Mouse (Mus musculus): ENCODE measurements around the gene Gm11627. TPM values are rescaled to one million over a fixed set of nuclear protein-coding genes. Genes with fewer than 3 reads are reported as not detected.

Gm11627 gene
- total RNA-seq, 2 experiments from 2014 or later = 5.0 to 8.7 TPM

Other genes starting within 250 kb of the Gm11627 start
- gene Slc4a1, start 213.3 kb downstream of the Gm11627 start, total RNA-seq (2021) = under 1 TPM; 0.39 to 0.50 TPM
- gene Rundc3a, start 186.1 kb downstream of the Gm11627 start, total RNA-seq (2021) = 100 to 1,000 TPM; 469 to 527 TPM
- gene Slc25a39, start 171.5 kb downstream of the Gm11627 start, total RNA-seq (2021) = 10 to 100 TPM; 56.7 to 64.8 TPM
- gene Grn, start 149.1 kb downstream of the Gm11627 start, total RNA-seq (2021) = 10 to 100 TPM; 58.3 to 60.1 TPM
- gene Fam171a2, start 131.8 kb downstream of the Gm11627 start, total RNA-seq (2021) = 100 to 1,000 TPM; 116 to 117 TPM
- gene Itga2b, start 109.3 kb downstream of the Gm11627 start, total RNA-seq (2021) = 1 to 10 TPM; 2.5 to 2.7 TPM
- 10 to 100 TPM; 46.0 to 65.5 TPM for gene Gpatch8, start 23.1 kb downstream of the Gm11627 start, total RNA-seq (2021)
- 10 to 100 TPM; 10.5 to 12.7 TPM for gene Fzd2, start 24.9 kb upstream of the Gm11627 start, total RNA-seq (2021)
- not detected for gene Meioc, start 84.3 kb upstream of the Gm11627 start, total RNA-seq (2021)
- 10 to 100 TPM; 25.9 to 27.0 TPM for gene Ccdc43, start 118.3 kb upstream of the Gm11627 start, total RNA-seq (2021)
- gene Adam11, start 182.0 kb upstream of the Gm11627 start, total RNA-seq (2021) = 100 to 1,000 TPM; 129 to 139 TPM
- 1 to 10 TPM; 6.0 to 7.5 TPM for gene Gjc1, start 240.2 kb upstream of the Gm11627 start, total RNA-seq (2021)

Measured in left cerebral cortex, postnatal 36 days (tissue).